Mouse (Mus musculus): ENCODE measurements around the gene Piezo1.
A peak's percentile ranks its signal among the peaks of the same experiment; 100 is the strongest.

Piezo1 gene

DNA sequence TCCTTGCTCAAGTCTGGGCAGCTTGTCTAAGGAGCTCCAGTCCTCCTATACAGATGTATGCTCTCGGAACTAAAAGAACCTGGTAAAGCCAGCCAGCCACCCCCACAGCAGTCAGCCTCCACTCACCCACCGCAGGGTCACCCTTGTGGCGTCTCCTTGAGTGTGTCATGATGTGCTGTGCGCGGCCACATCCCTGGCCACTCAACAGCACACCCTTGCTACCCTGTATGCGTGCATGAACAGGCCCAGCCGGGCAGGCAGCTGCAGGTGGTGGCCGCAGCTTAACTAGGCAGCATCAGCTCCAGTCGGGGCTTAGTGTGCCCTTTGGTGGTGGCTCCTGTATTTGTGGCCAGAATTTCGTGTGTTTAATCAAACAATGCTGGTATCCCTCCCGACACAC, 94.0 kb downstream of the Piezo1 start:
- DNase-seq (ENCODE audit: low spot score), result no peak

DNA sequence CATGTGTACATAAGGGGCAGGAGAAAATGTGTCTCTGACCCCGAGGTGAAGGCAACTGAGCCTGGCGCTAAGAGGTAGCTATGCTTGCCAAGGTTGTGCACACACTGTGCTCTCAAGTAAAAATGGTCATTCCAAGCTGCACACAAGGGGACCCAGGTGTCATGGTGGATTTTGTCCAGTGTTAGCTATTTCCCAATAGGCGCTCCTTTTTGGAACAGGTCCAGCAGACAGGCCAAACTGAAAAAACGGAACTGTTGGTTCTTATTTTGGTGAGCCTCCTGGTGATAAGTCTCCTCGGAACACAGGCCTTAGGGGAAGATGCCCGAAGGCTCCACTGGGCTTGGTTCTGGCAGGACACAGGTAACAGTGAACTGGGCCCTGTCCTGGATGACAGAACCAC, 96.7 kb downstream of the Piezo1 start:
- no peak for DNase-seq (ENCODE audit: low spot score)

DNA sequence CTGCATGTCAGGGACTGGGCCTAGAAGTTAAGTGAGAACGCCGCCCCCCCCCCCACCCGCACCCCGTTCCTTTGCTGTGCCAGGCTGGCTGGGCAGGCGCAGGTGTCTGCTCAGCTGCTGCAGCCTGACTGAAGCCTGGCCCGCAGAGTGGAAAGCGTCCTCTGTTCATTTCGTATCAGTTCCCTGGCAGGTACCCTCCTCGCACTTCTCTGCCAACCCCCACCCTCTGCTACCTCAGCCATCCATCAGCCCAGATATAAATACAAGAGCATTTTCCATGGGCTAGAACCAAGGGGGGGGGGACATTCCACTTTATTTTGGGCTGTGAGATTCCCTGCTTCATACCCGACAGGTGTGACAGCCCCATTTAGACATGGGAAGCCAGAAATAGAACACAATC, 99.0 kb downstream of the Piezo1 start:
- DNase-seq (ENCODE audit: low spot score), result no peak

DNA sequence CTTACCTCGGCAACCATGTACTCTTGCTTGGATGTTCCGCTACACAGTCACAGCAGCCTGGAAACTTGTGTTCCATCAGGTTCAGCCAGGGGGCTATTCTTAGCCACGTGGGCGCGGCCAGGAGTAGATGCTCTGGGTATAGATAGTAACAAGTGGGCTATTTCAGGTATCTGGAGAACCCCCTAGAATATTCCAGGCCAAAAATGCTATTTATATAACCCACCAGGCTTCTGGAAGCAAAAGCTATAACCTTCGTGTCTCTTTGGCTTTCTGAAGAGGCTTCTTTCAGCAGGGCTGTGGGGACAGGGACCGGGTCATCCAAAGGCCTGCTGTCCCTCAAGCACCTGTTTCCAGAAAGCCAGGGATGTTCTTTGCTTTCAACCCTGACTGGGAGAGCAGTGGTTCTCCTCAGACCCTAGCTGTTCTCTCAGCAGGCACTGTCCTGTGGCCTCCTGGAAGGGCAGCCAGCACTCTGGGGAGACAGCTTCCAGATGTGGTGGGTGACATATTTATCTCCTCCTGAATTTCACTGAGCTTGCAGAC, 99.9 kb downstream of the Piezo1 start:
- DNase-seq (ENCODE audit: low spot score), result no peak

DNA sequence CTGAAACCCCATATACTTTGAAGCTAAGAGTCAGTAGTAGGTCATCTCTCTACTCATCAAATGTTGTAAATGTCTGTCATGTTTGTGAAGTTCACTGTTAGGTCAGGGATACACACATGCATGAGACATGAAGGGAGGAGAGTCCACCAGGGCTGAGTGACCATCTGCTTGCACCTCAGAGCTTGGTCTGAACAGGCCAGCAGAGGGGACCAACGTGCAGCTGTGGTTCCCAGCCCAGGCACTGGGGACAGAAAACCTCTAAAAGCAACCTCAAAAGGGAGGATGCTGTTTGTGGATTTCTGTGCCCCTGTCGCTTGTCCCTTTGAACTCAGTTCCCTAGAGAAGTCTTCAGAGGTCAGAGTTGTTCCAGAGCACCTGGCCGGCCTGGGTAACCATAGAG, 105.9 kb downstream of the Piezo1 start:
- DNase-seq (ENCODE audit: low spot score), result no peak

DNA sequence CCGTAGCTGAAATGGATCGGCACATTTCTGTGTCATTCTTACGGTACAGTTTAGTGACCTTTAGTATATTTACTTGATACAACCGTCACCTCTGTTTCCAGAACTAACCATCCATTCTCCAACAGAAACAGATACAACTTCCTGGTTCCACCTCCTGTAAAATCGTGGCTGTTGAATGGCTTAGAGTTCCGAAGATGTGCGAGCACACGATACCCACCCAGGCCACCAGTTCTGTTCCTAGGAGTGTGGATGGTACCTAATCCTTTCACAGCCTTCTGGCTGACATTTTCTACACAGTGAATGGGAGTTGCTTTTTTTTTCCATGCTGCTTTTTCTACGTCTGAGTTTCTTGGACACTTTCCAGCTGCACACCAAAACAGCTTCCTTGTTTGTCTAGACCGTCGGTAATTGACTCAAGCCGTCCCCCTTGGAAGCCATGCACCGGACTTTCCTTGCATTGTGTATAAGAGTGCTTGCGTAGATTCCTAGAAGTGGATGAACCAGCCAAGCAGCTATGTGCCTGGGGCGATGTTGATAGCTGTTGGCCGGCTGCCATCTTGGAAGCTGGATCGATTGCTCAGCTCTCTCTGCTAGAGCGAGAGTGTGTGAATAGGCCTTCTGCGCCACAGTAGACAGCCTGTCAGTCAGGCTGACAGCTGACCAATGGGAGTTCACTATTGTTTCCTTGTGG, 106.9 kb downstream of the Piezo1 start:
- peak; percentile 76 for DNase-seq (ENCODE audit: low spot score)

DNA sequence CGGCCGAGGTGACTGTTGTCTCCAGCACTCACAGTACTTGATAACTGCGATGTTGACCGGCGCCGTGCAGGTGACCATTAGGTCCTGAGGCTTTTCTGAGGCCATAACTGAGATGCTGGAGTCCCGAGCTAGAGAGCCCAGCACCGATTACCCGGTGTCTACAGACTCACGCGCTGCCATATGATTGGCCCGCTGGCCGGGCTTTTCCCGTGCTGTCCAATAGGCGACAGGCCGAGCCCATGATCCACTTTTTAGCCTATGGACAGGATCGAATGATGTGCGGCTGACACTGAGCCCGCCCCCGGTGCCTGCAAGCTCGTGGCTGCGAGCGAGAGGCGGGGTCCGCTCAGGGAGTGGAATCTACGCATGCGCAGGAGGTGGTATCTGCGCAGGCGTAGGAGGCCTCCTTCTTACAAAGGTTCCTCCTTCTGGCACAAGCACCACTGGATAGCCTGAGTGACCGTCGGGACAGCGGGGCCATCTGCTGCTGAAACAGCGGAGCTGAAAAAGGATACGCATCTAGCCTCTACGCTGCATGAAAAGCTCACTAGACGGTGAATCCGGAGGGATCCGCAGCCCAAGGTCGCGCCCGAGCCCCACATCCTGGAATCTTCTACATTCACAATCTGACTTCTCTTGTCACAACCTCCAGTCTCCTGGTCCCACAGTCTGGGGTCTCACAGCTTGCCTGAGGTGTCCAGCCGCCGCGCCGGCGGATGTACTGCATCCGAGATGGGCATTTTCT, 107.7 kb downstream of the Piezo1 start, which contains the start of gene Mvd:
Gene Mvd (minus strand): TSS at position 161 of the 745 bp plus-strand sequence.
- peak; percentile 98 for DNase-seq (ENCODE audit: low spot score)

DNA sequence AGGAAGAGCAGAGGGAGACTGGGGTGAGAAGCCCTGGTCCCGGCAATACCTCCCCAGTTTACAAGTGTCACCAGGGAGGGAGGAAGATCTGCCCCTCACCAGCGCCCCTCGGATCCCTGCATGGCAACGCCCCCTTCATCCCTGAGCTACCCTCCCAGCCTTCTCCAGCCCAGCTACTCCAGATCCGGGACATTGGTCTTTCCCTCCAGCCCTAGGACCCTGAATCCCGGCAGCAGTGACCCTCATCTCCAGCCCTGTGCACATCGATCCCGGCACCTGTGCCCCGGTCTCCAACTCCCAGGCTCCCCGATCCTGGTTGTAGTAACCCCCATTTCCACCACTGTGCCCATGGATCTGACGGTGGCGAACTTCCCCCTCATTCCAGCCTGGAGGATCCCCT, 108.3 kb downstream of the Piezo1 start:
- no peak for DNase-seq (ENCODE audit: low spot score)

DNA sequence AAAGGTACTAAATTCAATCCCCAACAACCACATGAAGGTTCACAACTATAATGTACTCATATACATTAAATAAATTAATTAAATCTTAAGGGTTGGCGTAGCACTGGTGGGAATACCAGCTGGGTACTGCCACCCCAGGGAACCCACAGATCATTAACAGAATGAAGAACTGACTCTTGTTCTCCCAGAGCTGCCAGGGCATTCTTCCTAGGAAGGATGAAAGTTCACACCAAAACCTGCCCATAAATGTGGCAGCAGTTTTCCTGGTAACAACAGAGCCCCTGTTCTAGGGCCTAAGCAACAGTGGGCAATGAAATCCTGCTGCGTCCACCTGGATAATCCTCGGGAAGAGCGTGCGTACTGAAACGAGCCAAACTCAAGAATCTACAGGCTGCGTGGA, 108.8 kb downstream of the Piezo1 start:
- DNase-seq (ENCODE audit: low spot score), result no peak

DNA sequence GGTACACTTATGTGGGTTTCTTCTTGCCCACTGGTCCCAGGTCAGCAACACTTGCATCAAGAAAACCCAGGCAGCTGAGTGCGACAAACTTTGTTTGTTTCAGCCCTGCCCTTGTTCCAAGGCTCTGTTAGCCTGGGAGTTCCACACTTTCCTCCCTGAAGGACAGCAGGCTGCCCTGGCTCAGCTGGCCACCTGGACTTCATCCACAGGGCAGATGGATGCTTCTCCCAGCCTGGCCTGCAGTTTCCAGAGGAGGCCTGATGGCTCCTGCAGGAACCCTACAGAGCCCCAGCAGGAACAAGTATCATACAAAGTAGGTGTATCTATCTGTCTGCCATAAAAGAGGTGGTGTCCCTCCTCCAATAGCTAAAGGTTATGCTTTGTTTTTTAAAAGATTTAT, 109.8 kb downstream of the Piezo1 start:
- DNase-seq (ENCODE audit: low spot score), result no peak

DNA sequence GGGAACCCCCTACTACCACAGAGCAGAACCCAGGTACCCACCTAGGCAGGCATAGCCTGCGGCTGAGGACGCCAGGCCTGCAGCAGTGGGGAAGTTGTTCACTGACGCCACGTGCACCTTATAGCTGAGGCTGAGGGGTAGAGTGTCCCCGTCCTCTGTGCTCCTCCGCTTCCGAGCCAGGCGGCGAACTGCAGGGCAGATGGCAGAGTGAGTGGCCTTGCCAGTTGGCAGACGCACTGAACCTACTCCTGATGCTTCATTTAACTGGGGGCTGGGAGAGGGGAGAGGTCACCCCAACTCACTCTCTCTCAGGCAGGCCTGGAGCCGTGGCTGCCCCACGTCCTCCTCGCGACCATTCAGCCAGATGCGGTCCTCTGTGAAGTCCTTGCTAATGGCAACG, 111.8 kb downstream of the Piezo1 start:
- DNase-seq (ENCODE audit: low spot score), result no peak

DNA sequence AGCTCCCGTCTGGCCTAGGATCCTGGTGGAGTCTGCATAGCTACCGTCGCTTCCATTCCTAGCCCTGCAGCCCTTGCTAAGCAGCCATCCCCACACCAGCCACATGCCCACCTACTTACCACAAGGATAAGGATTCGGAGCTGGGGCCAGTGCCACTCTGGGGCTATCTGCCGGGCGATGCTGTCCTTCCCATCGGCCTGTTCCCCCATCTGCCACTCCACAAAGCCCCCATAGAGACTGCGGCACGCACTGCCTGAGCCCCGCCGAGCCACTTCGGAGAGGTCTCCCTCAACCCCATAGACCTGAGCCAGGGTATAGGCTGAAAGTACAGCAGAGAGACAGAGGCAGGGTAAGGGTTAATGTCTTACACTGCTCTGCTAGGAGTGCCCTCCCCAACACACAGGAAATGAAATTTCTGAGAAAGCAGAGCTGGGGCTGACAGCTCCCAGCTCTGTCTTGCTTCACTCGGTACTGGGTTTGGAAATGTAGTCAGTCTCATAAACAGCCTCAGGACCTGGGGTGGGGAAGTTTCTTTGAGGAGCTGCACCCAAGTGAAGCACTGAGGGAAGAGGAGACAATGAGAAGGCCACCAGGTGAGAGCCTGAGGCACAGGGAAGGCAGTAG, 113.3 kb downstream of the Piezo1 start:
- DNase-seq (ENCODE audit: low spot score), result no peak

DNA sequence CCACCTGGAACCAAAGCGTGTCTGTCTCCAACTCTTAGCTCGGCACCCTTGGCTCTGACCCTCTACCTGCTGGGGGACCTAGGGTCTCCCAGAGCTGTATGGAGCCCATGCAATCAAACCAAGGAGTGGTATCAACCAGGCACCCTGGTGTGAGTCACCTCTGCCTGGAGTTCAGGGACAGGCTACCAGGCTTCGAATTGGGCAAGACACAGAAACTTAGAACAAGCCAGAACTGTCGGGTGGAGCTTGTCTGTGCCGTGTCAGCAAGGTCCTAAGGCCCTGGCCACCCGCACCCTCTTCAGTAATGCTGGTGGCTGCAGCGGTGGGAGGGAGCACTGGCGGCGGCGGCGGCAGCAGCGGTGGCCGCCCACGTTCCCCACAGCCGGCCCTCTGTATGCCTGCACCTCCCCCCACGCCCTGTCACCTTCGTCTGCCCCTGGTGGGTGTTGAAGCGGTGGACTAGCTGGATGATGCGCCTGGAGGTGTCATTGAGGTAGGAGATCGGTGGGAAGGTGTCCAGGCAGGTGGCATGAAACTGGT, 114.5 kb downstream of the Piezo1 start:
- no peak for DNase-seq (ENCODE audit: low spot score)

DNA sequence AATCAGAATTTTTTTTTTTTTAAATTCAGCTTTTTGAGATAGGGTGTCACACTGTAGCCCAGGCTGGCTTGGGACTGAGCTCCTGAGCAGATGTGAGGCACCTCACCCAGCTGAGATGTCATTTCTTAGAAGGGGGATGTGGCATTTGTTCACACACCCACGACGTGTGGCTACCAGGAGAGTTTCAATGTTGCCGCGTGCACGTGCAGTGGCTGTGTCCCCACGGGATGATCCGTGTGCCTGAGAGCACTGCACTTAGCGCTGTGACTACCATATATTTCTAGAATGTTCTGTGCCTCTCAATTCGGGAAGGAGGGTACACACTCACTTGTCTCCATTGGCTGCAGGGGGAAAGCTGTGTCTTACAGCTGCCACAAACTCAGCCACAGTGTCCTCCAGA, 115.0 kb downstream of the Piezo1 start:
- no peak for DNase-seq (ENCODE audit: low spot score)

DNA sequence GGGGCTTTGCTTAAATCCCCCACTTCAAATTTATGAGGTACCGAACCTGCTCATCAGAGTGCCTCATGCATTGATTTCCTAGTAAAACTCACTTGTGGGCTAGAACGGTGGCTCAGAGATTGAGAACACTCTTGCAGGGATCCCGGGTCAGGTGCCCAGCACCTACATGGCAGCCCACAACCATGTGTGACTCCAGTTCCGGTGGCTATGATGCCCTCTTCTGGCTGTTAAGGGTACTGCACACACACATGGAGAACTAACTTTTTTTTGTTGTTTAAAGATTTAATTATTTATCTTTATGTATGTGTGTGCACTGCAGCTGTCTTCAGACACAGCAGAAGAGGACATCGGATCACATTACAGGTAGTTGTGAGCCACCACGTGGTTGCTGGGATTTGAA, 115.8 kb downstream of the Piezo1 start:
- DNase-seq (ENCODE audit: low spot score), result no peak

DNA sequence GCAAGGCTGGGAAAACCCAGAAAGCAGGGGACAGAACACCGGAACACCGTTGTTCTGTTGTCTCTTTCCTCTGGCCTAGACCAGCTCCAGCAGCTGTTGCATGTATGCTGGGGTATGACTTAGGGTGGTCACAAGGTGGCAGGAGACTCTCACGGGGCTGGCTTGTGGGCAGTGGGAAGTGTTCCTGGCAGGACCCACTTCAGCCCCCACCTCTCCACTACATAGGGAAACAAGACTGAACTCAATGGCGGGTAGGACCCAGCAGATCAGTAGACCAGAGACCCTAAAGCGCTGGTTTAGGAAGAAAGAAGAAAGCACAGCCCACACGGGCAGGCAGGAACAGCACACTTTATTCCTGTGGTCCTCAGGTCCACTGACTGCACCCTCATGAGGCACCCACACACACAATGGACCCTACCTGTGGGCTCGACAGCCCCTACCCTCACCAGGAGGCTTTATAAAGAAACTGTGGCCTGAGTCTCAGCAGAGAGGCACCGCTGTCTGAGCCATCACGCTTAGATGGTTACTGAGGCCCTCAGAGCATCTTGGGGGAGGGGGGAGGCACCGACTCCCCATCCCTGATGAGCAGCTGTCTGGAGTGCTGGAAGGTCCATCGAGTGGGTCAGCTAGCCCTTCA, 117.7 kb downstream of the Piezo1 start:
- no peak for DNase-seq (ENCODE audit: low spot score)

DNA sequence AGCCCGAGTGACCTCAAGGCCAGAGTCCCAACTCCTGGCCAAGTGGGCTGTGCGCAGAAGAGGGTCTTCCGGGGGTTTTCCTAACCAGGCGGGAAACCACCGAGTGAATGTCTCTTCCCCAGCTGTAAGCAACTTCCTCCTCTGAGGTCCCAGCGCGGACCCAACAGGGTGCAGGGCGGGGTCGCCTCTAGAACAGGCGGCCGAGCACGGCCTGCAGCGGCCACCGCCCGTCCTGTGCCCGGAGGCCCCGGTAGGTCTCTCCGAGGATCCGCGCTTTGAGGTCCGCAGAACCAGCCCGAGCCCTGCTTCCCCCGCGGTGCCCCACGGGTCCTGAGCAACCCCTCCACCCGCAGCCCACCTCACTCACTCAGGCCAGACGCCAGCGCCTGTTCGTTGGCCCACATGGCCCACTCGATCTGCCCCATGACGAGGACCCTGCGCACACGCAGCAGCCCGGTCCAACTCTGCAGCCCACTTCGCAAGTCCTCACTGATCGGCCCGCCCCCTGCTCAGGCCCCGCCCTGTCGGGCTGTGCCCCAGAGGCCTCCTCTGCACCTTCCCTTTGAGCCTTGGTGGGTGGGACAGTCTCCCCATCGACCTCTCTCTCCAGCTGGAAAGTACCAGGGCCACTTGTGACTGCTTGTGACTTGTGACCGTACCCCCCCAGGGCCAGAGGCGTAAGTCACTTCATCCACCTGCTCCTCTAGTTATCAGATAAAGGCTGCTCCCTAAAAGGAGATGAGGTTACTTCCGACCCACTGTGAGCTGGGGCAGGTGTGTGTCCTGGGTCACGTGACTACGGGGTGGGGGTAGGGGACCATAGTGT, 118.5 kb downstream of the Piezo1 start, which contains the start of gene Cyba:
Gene Cyba (minus strand): TSS at position 488 of the 826 bp plus-strand sequence.
- peak; percentile 70 for DNase-seq (ENCODE audit: low spot score)
